Mouse (Mus musculus): ENCODE measurements around the gene Calhm6. TPM values are rescaled to one million over a fixed set of nuclear protein-coding genes. Genes with fewer than 3 reads are reported as not detected.

The Calhm6 gene
- polyA plus RNA-seq (2011; ENCODE audit: insufficient read length, low read depth, missing spikeins), result not detected in 2 replicates

GRCm38 (mm10) chr10:34127392-34128378 is at the start of gene Calhm6:
Gene Calhm6, minus strand, starts transcription at chr10:34127984.
- peak within 1 kb of the TSS; percentile 71 for H3K27ac ChIP-seq (ENCODE audit: insufficient read depth, low read length)
- no peak for TF ChIP-seq CTCF (IDR thresholded peaks at IDR 0.05; ENCODE audit: borderline replicate concordance, insufficient read depth, low read length)
- TF ChIP-seq POLR2A (IDR thresholded peaks at IDR 0.05; ENCODE audit: low read depth, low read length), result no peak
- H3K4me1 ChIP-seq (ENCODE audit: control insufficient read depth, insufficient read depth, low read length), result peaks cover 4% of the 10 kb centered on the region; the same call in 1 of the 2 replicates
- H3K4me3 ChIP-seq (ENCODE audit: insufficient read depth, low read length), result peak within 1 kb of the TSS; percentile 33

- Histone ChIP-seq H3K27ac (ENCODE audit: insufficient read depth, low read length) (peak overlapping the region; percentile 51), H3K4me1 (ENCODE audit: control insufficient read depth, insufficient read depth, low read length) (peaks cover 5% of the 10 kb centered on the region), H3K4me3 (ENCODE audit: insufficient read depth, low read length) (no peak overlapping the region)
- TF ChIP-seq POLR2A (IDR thresholded peaks at IDR 0.05; ENCODE audit: low read depth, low read length) (no peak), CTCF (IDR thresholded peaks at IDR 0.05; ENCODE audit: borderline replicate concordance, insufficient read depth, low read length) (no peak)
Measured at GRCm38 (mm10) chr10:34175870-34176606, 48.3 kb upstream of the Calhm6 start.

GRCm38 (mm10) chr10:34172663-34173282 is 45.0 kb upstream of the Calhm6 start:
- peaks cover 8% of the 10 kb centered on the region for H3K4me1 ChIP-seq (ENCODE audit: control insufficient read depth, insufficient read depth, low read length)
- no peak overlapping the region for H3K27ac ChIP-seq (ENCODE audit: insufficient read depth, low read length)
- TF ChIP-seq CTCF (IDR thresholded peaks at IDR 0.05; ENCODE audit: borderline replicate concordance, insufficient read depth, low read length) (no peak), POLR2A (IDR thresholded peaks at IDR 0.05; ENCODE audit: low read depth, low read length) (no peak)
- H3K4me3 ChIP-seq (ENCODE audit: insufficient read depth, low read length), result no peak overlapping the region

GRCm38 (mm10) chr10:34171660-34172059 is 43.9 kb upstream of the Calhm6 start:
- H3K27ac ChIP-seq (ENCODE audit: insufficient read depth, low read length), result no peak overlapping the region
- no peak overlapping the region for H3K4me3 ChIP-seq (ENCODE audit: insufficient read depth, low read length)
- H3K4me1 ChIP-seq (ENCODE audit: control insufficient read depth, insufficient read depth, low read length), result peaks cover 8% of the 10 kb centered on the region
- TF ChIP-seq CTCF (IDR thresholded peaks at IDR 0.05; ENCODE audit: borderline replicate concordance, insufficient read depth, low read length) (no peak), POLR2A (IDR thresholded peaks at IDR 0.05; ENCODE audit: low read depth, low read length) (no peak)

- TF ChIP-seq CTCF (IDR thresholded peaks at IDR 0.05; ENCODE audit: borderline replicate concordance, insufficient read depth, low read length) (no peak), POLR2A (IDR thresholded peaks at IDR 0.05; ENCODE audit: low read depth, low read length) (no peak)
- peaks cover 8% of the 10 kb centered on the region for H3K4me1 ChIP-seq (ENCODE audit: control insufficient read depth, insufficient read depth, low read length)
- no peak overlapping the region for H3K4me3 ChIP-seq (ENCODE audit: insufficient read depth, low read length)
- no peak overlapping the region for H3K27ac ChIP-seq (ENCODE audit: insufficient read depth, low read length)
Measured at GRCm38 (mm10) chr10:34171191-34171590, 43.4 kb upstream of the Calhm6 start.

GRCm38 (mm10) chr10:34166971-34167370 is 39.2 kb upstream of the Calhm6 start:
- Histone ChIP-seq H3K4me1 (ENCODE audit: control insufficient read depth, insufficient read depth, low read length) (peaks cover 2% of the 10 kb centered on the region; the same call in 1 of the 2 replicates), H3K4me3 (ENCODE audit: insufficient read depth, low read length) (no peak overlapping the region), H3K27ac (ENCODE audit: insufficient read depth, low read length) (no peak overlapping the region)
- TF ChIP-seq CTCF (IDR thresholded peaks at IDR 0.05; ENCODE audit: borderline replicate concordance, insufficient read depth, low read length) (no peak), POLR2A (IDR thresholded peaks at IDR 0.05; ENCODE audit: low read depth, low read length) (no peak)

GRCm38 (mm10) chr10:34155796-34156554 is 28.2 kb upstream of the Calhm6 start:
- H3K4me1 ChIP-seq (ENCODE audit: control insufficient read depth, insufficient read depth, low read length), result no peaks in the 10 kb centered on the region
- H3K4me3 ChIP-seq (ENCODE audit: insufficient read depth, low read length), result no peak overlapping the region
- H3K27ac ChIP-seq (ENCODE audit: insufficient read depth, low read length), result no peak overlapping the region
- TF ChIP-seq CTCF (IDR thresholded peaks at IDR 0.05; ENCODE audit: borderline replicate concordance, insufficient read depth, low read length) (no peak), POLR2A (IDR thresholded peaks at IDR 0.05; ENCODE audit: low read depth, low read length) (no peak)

GRCm38 (mm10) chr10:34151827-34152226 is 24.0 kb upstream of the Calhm6 start:
- H3K27ac ChIP-seq (ENCODE audit: insufficient read depth, low read length), result no peak overlapping the region
- no peak for TF ChIP-seq CTCF (IDR thresholded peaks at IDR 0.05; ENCODE audit: borderline replicate concordance, insufficient read depth, low read length)
- TF ChIP-seq POLR2A (IDR thresholded peaks at IDR 0.05; ENCODE audit: low read depth, low read length), result no peak
- H3K4me3 ChIP-seq (ENCODE audit: insufficient read depth, low read length), result no peak overlapping the region
- peaks cover 4% of the 10 kb centered on the region; the same call in 1 of the 2 replicates for H3K4me1 ChIP-seq (ENCODE audit: control insufficient read depth, insufficient read depth, low read length)

- H3K4me1 ChIP-seq (ENCODE audit: control insufficient read depth, insufficient read depth, low read length), result peaks cover 4% of the 10 kb centered on the region; the same call in 1 of the 2 replicates
- peak overlapping the region; percentile 64 for H3K27ac ChIP-seq (ENCODE audit: insufficient read depth, low read length)
- TF ChIP-seq CTCF (IDR thresholded peaks at IDR 0.05; ENCODE audit: borderline replicate concordance, insufficient read depth, low read length), result no peak
- TF ChIP-seq POLR2A (IDR thresholded peaks at IDR 0.05; ENCODE audit: low read depth, low read length), result no peak
- no peak overlapping the region for H3K4me3 ChIP-seq (ENCODE audit: insufficient read depth, low read length)
Measured at GRCm38 (mm10) chr10:34150454-34150853, 22.7 kb upstream of the Calhm6 start.

Measured in embryonic fibroblast, embryonic 13.5 days (primary cell).